Mouse (Mus musculus): ENCODE measurements at regions not wholly inside any gene's neighbourhood (a gene's known extent, or its start where the extent isn't known, plus 50 kb on each side); places are given as distances from the start of the nearest gene placed in this dataset.

GRCm38 (mm10) chr8:26438246-26438862, 319.0 kb downstream of the Gm45692 start:
- intact Hi-C loops (cut with DNase I) = no loop called here
- no peak for DNase-seq

GRCm38 (mm10) chr8:26438877-26439276, 319.5 kb downstream of the Gm45692 start:
- DNase-seq = no peak
- intact Hi-C loops (cut with DNase I) = no loop called here

- DNase-seq = peak; percentile 54
- intact Hi-C loops (cut with DNase I) = no loop called here
Observed at GRCm38 (mm10) chr8:26441268-26442030, 322.1 kb downstream of the Gm45692 start.

GRCm38 (mm10) chr8:26443041-26443440, 323.7 kb downstream of the Gm45692 start:
- DNase-seq = peak; percentile 81
- intact Hi-C loops (cut with DNase I) = no loop called here

GRCm38 (mm10) chr8:26443735-26444134, 324.4 kb downstream of the Gm45692 start:
- DNase-seq = no peak
- intact Hi-C loops (cut with DNase I) = no loop called here

- intact Hi-C loops (cut with DNase I) = no loop called here
- no peak for DNase-seq
Observed at GRCm38 (mm10) chr8:26445991-26446390, 326.7 kb downstream of the Gm45692 start.

- DNase-seq = no peak
- intact Hi-C loops (cut with DNase I) = no loop called here
Observed at GRCm38 (mm10) chr8:26447886-26448640, 328.7 kb downstream of the Gm45692 start.

- intact Hi-C loops (cut with DNase I) = no loop called here
Observed at GRCm38 (mm10) chr8:26449291-26449690, 330.0 kb downstream of the Gm45692 start.

GRCm38 (mm10) chr8:26450543-26450942, 331.2 kb downstream of the Gm45692 start:
- no peak for DNase-seq
- intact Hi-C loops (cut with DNase I) = no loop called here

More at GRCm38 (mm10) chr8:26449291-26449690, 330.0 kb downstream of the Gm45692 start:
- DNase-seq = no peak

GRCm38 (mm10) chr8:26452976-26453573, 333.7 kb downstream of the Gm45692 start:
- DNase-seq = no peak
- intact Hi-C loops (cut with DNase I) = no loop called here

- intact Hi-C loops (cut with DNase I) = no loop called here
- no peak for DNase-seq
Observed at GRCm38 (mm10) chr8:26465346-26465745, 346.0 kb downstream of the Gm45692 start.

- intact Hi-C loops (cut with DNase I) = no loop called here
Observed at GRCm38 (mm10) chr8:26468441-26468840, 349.1 kb downstream of the Gm45692 start.

GRCm38 (mm10) chr8:26469705-26470104, 350.4 kb downstream of the Gm45692 start:
- DNase-seq = no peak
- intact Hi-C loops (cut with DNase I) = no loop called here

More at GRCm38 (mm10) chr8:26468441-26468840, 349.1 kb downstream of the Gm45692 start:
- no peak for DNase-seq

GRCm38 (mm10) chr8:26471811-26472550, 352.6 kb downstream of the Gm45692 start:
- DNase-seq = no peak
- intact Hi-C loops (cut with DNase I) = no loop called here

GRCm38 (mm10) chr8:26484749-26485148, 365.4 kb downstream of the Gm45692 start:
- intact Hi-C loops (cut with DNase I) = no loop called here

GRCm38 (mm10) chr8:26487866-26488265, 368.5 kb downstream of the Gm45692 start:
- DNase-seq = no peak
- intact Hi-C loops (cut with DNase I) = no loop called here

More at GRCm38 (mm10) chr8:26484749-26485148, 365.4 kb downstream of the Gm45692 start:
- no peak for DNase-seq

GRCm38 (mm10) chr8:26488590-26488989, 369.3 kb downstream of the Gm45692 start:
- no peak for DNase-seq
- intact Hi-C loops (cut with DNase I) = no loop called here

- no peak for DNase-seq
- intact Hi-C loops (cut with DNase I) = no loop called here
Observed at GRCm38 (mm10) chr8:26501196-26501813, 382.0 kb downstream of the Gm45692 start.

GRCm38 (mm10) chr8:26501814-26502572, 382.7 kb downstream of the Gm45692 start:
- no peak for DNase-seq
- intact Hi-C loops (cut with DNase I) = no loop called here

Measured in left cerebral cortex, postnatal 4 days (tissue).